Mouse (Mus musculus) forebrain, embryonic 13.5 days (tissue): ENCODE results near the gene Rps6kb2. TPM values are rescaled to one million over a fixed set of nuclear protein-coding genes. Genes with fewer than 3 reads are reported as not detected.
A peak's percentile ranks its signal among the peaks of the same experiment; 100 is the strongest.

Experiments
- ATAC-seq: fragments of 200-750 bp; cut with Nextera tagmentation; 2 replicates; pipeline ENCODE4 v1.8.0; 2017
- H3K27ac ChIP-seq: fragments of 300-500 bp; sonication (generic); 2 replicates; pipeline ENCODE4 v1.5.1; 2015; ENCODE audit warnings: inconsistent platforms, mild to moderate bottlenecking, moderate library complexity
- H3K27me3 ChIP-seq: fragments of 300-500 bp; sonication (generic); 2 replicates; pipeline ENCODE4 v1.6.1; 2015; ENCODE audit warnings: mild to moderate bottlenecking, inconsistent platforms
- H3K36me3 ChIP-seq: fragments of 300-500 bp; sonication (generic); 2 replicates; pipeline ENCODE4 v1.6.1; 2015; ENCODE audit warnings: mild to moderate bottlenecking, inconsistent platforms; ENCODE audit not compliant: poor library complexity, severe bottlenecking
- H3K4me1 ChIP-seq: fragments of 300-500 bp; sonication (generic); 2 replicates; pipeline ENCODE4 v1.6.1; 2015; ENCODE audit warnings: inconsistent platforms
- H3K4me2 ChIP-seq: fragments of 300-500 bp; sonication (generic); 2 replicates; pipeline ENCODE4 v1.6.1; 2015; ENCODE audit warnings: inconsistent platforms, mild to moderate bottlenecking, moderate library complexity
- H3K4me3 ChIP-seq: fragments of 300-500 bp; sonication (generic); 2 replicates; pipeline ENCODE4 v1.5.1; 2015; ENCODE audit warnings: mild to moderate bottlenecking, inconsistent platforms
- H3K9ac ChIP-seq: fragments of 300-500 bp; sonication (generic); 2 replicates; pipeline ENCODE4 v1.6.1; 2015; ENCODE audit warnings: mild to moderate bottlenecking, inconsistent platforms
- H3K9me3 ChIP-seq: fragments of 300-500 bp; sonication (generic); replicated peaks from 2 replicates; pipeline ENCODE4 v1.6.1; 2016; ENCODE audit warnings: inconsistent platforms
- WGBS: fragments of 180-500 bp; shearing (Covaris S2); methylation state at CpG from one replicate; pipeline ENCODE4 v1.1.7; 2015; 5-methylcytosine and 5-hydroxymethylcytosine counted together
- polyA plus RNA-seq: library from polyadenylated mRNA; unstranded; fragments of >200 nt; fragmentation: Nextera tagmentation; extraction: Ambion mirVana; gene quantifications from 2 replicates; pipeline ENCODE4 v1.2.1, GENCODE M21; 2015

Gene Rps6kb2
- 56.6 and 61.6 TPM in 2 replicates for polyA plus RNA-seq

DNA sequence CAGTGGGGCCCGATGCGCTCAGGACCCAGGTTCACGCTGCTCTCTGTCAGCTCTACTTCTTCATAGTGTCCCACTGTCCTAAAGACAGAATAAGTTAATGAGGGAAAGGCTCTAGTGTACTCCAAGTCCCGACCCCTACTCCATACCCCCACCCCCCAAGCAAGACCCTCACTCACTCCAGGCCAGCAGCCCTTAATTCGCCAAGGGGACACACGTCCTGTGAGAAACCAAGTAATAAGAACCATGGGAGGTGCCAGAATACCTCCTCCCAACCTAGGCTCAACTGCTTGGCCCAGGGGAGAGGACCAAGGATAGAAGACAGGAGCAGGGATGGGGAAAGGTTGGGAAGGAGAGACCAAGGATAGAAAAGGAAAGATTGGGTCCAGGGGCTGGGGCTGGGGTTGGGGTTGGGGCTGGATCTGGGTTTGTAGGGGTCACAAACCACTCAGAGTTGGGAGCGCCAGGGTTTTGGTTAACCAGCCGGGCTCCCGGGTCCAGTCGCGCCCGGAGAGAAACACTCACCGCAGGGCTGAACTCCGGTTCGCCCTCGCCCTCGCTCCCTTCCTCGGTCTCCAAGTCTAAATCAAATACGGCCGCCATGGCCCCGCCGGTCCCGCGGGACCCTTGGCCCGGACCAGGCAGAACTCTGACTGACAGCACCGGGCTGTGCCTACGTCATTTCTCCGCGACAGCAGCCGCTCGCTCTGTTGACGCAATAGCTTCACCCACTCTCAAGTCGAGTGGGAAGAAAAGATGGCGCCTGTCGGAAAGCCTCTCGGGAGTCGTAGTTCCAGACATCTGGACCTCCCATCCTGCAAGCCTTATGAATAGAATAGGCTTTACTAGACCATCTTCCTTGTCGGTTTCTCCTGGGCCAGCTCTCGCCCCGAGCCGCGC is at the start of gene Rps6kb2:
Gene Rps6kb2 (minus strand): TSS at position 709 of the 897 bp plus-strand sequence.
- ATAC-seq = peak; percentile 90
- peaks cover 13% of the 10 kb centered on the region for H3K4me1 ChIP-seq
- peak within 1 kb of the TSS; percentile 80 for H3K9ac ChIP-seq
- 7% methylated on average over 42 of the region's 42 CpGs for WGBS
- no peaks in the 10 kb centered on the region for H3K27me3 ChIP-seq
- H3K27ac ChIP-seq = peak within 1 kb of the TSS; percentile 74; the same call in 1 of the 2 replicates
- peak within 1 kb of the TSS; percentile 66 for H3K4me3 ChIP-seq
- no peaks in the 10 kb centered on the region for H3K9me3 ChIP-seq
- H3K36me3 ChIP-seq = peaks cover 39% of the 10 kb centered on the region
- peak within 1 kb of the TSS; percentile 86 for H3K4me2 ChIP-seq

DNA sequence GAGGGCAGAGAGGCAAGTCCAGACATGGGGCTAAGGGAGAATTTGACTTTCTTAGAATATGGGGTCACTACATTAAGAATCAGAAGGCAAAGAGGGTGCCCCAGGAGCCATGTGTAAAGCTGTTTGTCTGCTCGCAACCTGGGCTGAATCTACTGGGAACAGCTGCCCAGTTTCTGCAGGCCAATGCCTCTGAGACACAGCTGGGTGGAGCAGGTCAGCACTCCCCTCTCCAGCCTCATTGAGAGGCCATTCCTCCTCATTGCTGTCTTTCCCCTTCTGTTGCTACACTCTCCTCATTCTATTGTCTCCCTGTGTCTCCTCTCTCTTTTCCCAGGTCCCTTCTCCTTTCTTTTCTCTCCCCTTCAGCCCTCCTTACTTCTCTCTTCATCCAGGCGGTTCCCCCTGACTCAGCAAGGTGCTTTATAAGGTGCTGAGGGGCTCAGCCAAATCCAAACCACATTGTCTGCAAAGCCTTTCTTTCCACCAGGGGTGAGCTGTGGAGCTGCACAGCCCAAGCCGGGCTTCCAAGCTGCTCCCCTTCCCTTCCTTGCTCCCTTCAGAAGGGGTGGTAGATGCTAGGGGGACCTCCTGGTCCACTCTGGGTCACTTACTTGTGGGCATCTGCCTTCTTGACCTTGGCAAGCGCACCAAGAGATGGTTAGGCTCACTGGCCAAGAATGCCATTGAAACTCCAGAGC is 48.9 kb upstream of the Rps6kb2 start:
- ATAC-seq = no peak
- H3K9ac ChIP-seq = no peak overlapping the region
- peaks cover 57% of the 10 kb centered on the region for H3K27me3 ChIP-seq
- no peaks in the 10 kb centered on the region for H3K36me3 ChIP-seq
- no peaks in the 10 kb centered on the region for H3K9me3 ChIP-seq
- H3K4me2 ChIP-seq = no peak overlapping the region
- H3K27ac ChIP-seq = no peak overlapping the region
- H3K4me1 ChIP-seq = peaks cover 40% of the 10 kb centered on the region
- WGBS = 17% methylated on average over 4 of the region's 4 CpGs
- H3K4me3 ChIP-seq = no peak overlapping the region

DNA sequence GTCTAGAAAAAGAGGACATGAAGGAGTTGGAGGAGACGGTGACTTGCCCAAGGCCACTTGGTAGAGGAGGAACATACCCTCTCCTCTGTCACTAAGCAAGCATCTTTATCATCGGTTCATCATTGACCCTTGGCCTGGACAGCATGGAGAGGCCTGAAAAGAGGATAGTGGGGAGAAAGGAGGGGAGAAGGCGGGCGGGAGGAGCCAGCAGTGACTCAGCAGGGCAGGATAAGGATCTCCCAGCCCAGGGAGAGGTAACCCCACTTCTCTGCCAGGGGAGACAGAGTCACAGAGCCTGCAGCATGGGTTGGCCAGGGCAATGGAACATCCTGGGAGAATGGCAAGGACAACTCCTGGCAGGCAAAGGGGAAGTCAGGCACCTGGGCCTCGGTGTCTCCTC is 45.4 kb upstream of the Rps6kb2 start:
- no peak overlapping the region for H3K4me2 ChIP-seq
- ATAC-seq = no peak
- no peak overlapping the region for H3K4me3 ChIP-seq
- H3K4me1 ChIP-seq = peaks cover 16% of the 10 kb centered on the region
- H3K36me3 ChIP-seq = no peaks in the 10 kb centered on the region
- WGBS = 82% methylated on average over 5 of the region's 5 CpGs
- H3K27ac ChIP-seq = no peak overlapping the region
- H3K27me3 ChIP-seq = peaks cover 45% of the 10 kb centered on the region
- no peak overlapping the region for H3K9ac ChIP-seq
- no peaks in the 10 kb centered on the region for H3K9me3 ChIP-seq

DNA sequence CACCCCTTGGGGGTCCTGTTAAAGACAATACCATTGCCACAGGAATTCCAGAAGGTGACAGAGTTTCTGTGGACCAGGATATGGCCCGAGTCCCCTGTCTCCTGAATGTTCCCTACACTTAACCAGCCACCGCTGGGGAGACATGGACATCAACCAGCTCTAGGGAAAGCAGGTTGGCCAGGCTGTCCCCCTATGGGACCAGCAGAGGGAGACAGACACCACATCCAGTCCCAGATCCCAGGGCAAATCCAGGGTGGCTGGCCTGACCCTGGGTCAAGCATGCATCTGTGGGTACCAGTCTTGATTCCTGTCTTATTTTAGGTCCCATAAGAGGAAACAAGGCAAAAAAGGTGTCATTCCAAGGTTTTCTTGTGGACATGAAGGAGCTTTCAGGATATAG is 43.8 kb upstream of the Rps6kb2 start:
- H3K4me3 ChIP-seq = no peak overlapping the region
- no peaks in the 10 kb centered on the region for H3K36me3 ChIP-seq
- H3K27ac ChIP-seq = no peak overlapping the region
- no peak overlapping the region for H3K4me2 ChIP-seq
- H3K27me3 ChIP-seq = peaks cover 35% of the 10 kb centered on the region
- WGBS = 10% methylated on average over 2 of the region's 2 CpGs
- no peak overlapping the region for H3K9ac ChIP-seq
- H3K4me1 ChIP-seq = peaks cover 7% of the 10 kb centered on the region
- H3K9me3 ChIP-seq = no peaks in the 10 kb centered on the region
- peak; percentile 60; the same call in 1 of the 2 replicates for ATAC-seq

DNA sequence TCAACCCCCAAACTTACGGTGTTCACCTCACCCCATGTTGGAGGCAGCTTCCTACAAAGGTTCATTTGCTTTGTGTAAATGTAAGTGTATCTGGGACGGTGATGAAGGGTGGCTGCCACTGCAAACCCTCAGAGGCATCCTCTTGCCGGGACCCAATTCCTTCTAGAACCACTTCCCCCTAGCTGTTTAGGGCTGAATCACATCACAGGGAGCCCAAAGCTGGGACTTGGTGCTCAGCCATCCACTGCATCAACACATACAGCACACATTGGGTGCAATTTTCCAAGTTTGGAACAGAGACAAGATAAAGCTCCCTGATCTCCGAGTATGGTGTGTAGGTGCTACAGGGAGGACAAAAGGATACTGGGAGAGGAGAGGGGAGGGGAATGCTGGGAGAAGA is 41.7 kb upstream of the Rps6kb2 start:
- ATAC-seq = no peak
- H3K27me3 ChIP-seq = peaks cover 24% of the 10 kb centered on the region
- H3K4me1 ChIP-seq = peaks cover 23% of the 10 kb centered on the region
- no peak overlapping the region for H3K27ac ChIP-seq
- H3K4me2 ChIP-seq = no peak overlapping the region
- no peak overlapping the region for H3K9ac ChIP-seq
- H3K36me3 ChIP-seq = 0 out of 2 replicates have a peak, but pooled peaks cover 4% of the 10 kb centered on the region
- H3K9me3 ChIP-seq = no peaks in the 10 kb centered on the region
- no peak overlapping the region for H3K4me3 ChIP-seq
- WGBS = 60% methylated on average over 4 of the region's 4 CpGs

DNA sequence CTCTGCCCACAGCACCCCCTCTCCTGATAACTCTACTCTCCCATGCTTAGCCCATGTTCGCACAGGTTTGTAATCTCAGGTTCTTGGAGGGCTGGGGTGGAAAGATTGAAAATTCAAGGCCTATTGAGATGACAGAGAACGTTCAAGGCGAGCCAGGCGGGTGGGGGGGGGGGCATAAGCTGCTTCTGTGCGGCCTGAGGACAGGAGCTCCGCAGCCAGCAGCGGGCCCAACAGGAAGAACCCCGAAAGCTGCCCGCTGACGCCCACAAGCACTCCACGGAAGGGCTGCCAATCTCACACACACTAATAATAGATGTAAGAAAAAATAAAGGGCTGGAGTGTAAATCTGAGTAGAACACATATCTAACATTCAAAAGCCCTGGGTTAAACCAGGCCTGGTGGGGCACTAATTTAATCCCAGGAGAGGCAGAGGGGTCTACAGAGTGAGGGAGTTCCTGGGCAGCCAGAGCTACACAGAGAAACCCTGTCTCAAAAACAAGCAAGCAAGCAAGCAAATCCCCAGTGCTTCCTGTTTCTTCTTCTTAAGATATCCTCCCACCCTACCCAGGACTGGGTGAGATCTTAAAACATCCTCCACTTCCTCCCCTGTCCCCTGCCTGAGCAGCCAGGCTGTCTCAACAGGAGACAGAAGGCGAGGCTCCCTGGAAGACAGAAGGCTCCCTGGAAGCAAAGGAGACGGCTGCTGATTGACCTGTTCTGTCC is 40.6 kb upstream of the Rps6kb2 start:
- 70% methylated on average over 13 of the region's 13 CpGs for WGBS

DNA sequence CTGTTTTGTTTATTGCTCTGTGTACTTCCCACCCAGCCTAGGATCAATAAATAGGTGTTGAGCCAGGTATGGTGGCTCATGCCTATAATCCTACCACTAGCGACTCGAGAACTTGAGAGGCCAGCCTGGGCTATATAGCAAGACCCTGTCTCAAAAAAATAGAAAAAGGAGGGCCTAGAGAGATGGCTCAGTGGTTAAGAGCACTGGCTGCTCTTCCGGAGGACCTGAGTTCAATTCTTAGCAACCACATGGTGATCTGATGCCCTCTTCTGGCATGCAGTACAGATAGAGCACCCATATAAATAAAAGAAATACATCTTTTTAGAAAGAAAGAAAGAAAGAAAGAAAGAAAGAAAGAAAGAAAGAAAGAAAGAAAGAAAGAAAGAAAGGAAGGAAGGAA is 40.0 kb upstream of the Rps6kb2 start:
- ATAC-seq = no peak
- peaks cover 19% of the 10 kb centered on the region for H3K36me3 ChIP-seq
- H3K9ac ChIP-seq = no peak overlapping the region
- WGBS = 60% methylated on average over 3 of the region's 3 CpGs
- H3K4me1 ChIP-seq = peaks cover 25% of the 10 kb centered on the region
- H3K27ac ChIP-seq = no peak overlapping the region
- no peak overlapping the region for H3K4me3 ChIP-seq
- H3K9me3 ChIP-seq = no peaks in the 10 kb centered on the region
- no peak overlapping the region for H3K4me2 ChIP-seq
- peaks cover 24% of the 10 kb centered on the region for H3K27me3 ChIP-seq

More for the DNA sequence above, 40.6 kb upstream of the Rps6kb2 start:
- Histone ChIP-seq H3K4me3 (no peak overlapping the region), H3K9ac (no peak overlapping the region), H3K27me3 (peaks cover 24% of the 10 kb centered on the region), H3K4me1 (peaks cover 25% of the 10 kb centered on the region), H3K27ac (no peak overlapping the region), H3K36me3 (peaks cover 13% of the 10 kb centered on the region; the same call in 1 of the 2 replicates), H3K9me3 (no peaks in the 10 kb centered on the region), H3K4me2 (no peak overlapping the region)
- no peak for ATAC-seq

DNA sequence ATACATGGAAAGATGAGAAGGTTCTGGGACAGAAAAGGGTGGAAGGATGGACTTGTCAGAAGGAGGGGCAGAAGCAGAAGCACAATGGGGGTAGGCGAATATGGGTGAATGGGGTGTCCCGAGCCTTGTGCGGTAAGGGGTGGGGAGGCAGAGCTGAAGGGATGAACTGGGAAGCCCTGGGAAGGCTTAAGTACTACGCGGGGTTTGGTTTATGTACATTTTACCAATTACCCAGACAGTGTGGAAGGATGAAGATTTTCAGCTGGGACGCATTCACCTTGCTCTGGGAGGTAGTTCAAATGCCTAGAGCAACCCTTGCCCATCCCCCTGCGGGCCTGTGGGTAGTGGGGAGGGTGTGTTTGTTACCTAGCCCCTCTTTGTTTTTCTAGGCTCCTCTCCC is 39.0 kb upstream of the Rps6kb2 start:
- peak overlapping the region; percentile 58 for H3K4me3 ChIP-seq
- peak overlapping the region; percentile 74 for H3K9ac ChIP-seq
- peaks cover 24% of the 10 kb centered on the region for H3K27me3 ChIP-seq
- H3K4me1 ChIP-seq = peaks cover 25% of the 10 kb centered on the region
- H3K4me2 ChIP-seq = peak overlapping the region; percentile 94
- H3K9me3 ChIP-seq = no peaks in the 10 kb centered on the region
- no peak overlapping the region for H3K27ac ChIP-seq
- H3K36me3 ChIP-seq = peaks cover 29% of the 10 kb centered on the region
- ATAC-seq = peak; percentile 26; the same call in 1 of the 2 replicates
- WGBS = 28% methylated on average over 7 of the region's 7 CpGs

DNA sequence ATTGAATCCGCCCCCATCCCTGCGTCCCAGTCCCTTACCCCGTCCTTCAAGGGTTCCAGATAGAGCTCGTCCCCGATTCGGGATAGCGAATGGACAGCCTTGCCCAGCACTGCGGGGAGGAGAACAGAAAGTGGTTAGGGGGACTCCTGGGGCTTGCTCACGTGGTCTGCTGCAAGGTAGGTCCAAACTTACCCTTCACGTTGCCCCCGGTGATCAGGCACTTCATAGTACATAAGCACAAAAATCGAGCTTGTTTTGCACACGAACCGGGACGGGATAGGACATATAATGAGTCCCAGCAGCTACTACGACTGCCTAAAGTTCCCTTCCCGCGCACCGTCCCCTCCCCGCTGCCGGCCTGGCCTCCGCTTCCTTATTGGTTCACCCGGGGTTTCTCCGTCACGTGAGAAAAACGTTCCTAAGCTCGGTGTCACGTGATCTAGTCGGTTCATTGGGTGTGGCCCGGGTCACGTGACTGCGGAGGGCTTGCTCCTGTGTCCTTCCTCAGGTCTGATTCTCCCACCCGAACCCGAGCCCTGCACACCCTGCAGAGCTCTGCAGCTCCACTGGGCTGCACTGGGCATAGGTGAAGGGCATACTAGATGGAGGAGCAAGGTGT is 38.2 kb upstream of the Rps6kb2 start, which contains the start of gene Rad9a:
Gene Rad9a (minus strand): TSS at position 372 of the 619 bp plus-strand sequence.
- peaks cover 25% of the 10 kb centered on the region for H3K4me1 ChIP-seq
- WGBS = under 1% methylated on average over 34 of the region's 34 CpGs
- H3K9me3 ChIP-seq = no peaks in the 10 kb centered on the region
- H3K27ac ChIP-seq = peak within 1 kb of the TSS; percentile 25; the same call in 1 of the 2 replicates
- peak; percentile 87 for ATAC-seq
- peak within 1 kb of the TSS; percentile 94 for H3K4me2 ChIP-seq
- peak within 1 kb of the TSS; percentile 74 for H3K9ac ChIP-seq
- peaks cover 23% of the 10 kb centered on the region for H3K27me3 ChIP-seq
- peaks cover 36% of the 10 kb centered on the region for H3K36me3 ChIP-seq
- H3K4me3 ChIP-seq = peak within 1 kb of the TSS; percentile 58

DNA sequence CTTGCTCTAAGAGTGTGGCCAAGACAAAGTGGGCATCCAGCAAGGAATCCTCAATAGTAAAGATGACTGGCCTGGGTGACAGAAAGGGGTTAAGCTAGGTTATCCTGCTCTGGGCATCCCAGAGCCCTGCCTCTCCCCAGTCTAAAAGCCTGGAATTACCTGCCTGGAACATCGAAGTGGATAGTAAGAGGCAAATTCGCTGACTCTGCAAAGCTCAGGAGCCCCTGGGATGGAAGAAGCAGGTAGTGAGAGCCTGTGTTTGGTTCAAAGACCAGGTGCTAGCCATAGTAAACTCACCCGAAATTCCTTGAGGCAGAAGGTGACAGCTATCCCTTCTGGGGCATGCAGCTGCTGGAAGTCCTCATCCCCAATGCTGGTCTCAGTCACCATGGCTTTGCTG is 34.0 kb upstream of the Rps6kb2 start:
- no peaks in the 10 kb centered on the region for H3K9me3 ChIP-seq
- peaks cover 71% of the 10 kb centered on the region for H3K36me3 ChIP-seq
- H3K27ac ChIP-seq = no peak overlapping the region
- H3K9ac ChIP-seq = no peak overlapping the region
- peaks cover 53% of the 10 kb centered on the region for H3K4me1 ChIP-seq
- no peak overlapping the region for H3K4me2 ChIP-seq
- no peak for ATAC-seq
- H3K4me3 ChIP-seq = no peak overlapping the region
- 78% methylated on average over 3 of the region's 3 CpGs for WGBS
- H3K27me3 ChIP-seq = no peaks in the 10 kb centered on the region; the same call in 1 of the 2 replicates

DNA sequence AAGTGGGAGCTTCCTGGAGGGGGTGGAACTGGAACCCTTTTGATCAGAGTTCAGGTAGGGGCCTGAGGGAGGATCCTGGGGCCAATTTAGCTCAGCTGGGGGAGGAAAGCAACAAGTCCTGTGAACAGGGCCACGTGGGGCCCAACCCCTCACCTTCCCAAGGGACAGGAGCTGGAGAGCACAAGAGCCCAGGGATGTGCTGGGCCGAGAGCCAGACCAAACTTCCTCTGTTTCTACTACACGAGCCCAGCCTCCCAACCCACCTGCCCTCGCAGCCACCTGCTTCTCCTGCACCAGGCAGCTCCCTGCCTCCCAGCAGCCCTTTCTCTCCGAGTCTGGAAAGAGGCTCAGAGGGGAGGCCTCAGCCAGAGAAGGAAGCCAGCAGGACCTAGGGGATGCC is 33.4 kb upstream of the Rps6kb2 start:
- Histone ChIP-seq H3K27ac (no peak overlapping the region), H3K9me3 (no peaks in the 10 kb centered on the region), H3K9ac (no peak overlapping the region), H3K4me1 (peaks cover 47% of the 10 kb centered on the region), H3K36me3 (peaks cover 71% of the 10 kb centered on the region), H3K27me3 (no peaks in the 10 kb centered on the region), H3K4me3 (no peak overlapping the region), H3K4me2 (no peak overlapping the region)
- WGBS = 68% methylated on average over 5 of the region's 5 CpGs
- ATAC-seq = no peak
